Mouse (Mus musculus) v-Abl transformed pro-B cells (cell line): ENCODE results near the gene Pebp1.
"Not testable (repeated sequence)": the region's sequence is repeated elsewhere in the genome, so short reads cannot be mapped to it uniquely, and the experiment has no call there.

ENCODE experiments used
- in situ Hi-C, 2 experiments: fragments of 400-800 bp; cut with MboI; formaldehyde crosslinking; loops; one replicate each; pipeline ENCODE4 v1.15.1; 2025; ENCODE audit not compliant: unreplicated experiment in 2 of 2

Pebp1 gene

GRCm38 (mm10) chr5:117286831-117287822, at the start of gene Pebp1:
Pebp1 (minus strand) TSS chr5:117287625.
- in situ Hi-C loops, result loop anchor here (5.0 to 10.0 kb wide), 3 partner anchors 65 to 1262 kb away; partner anchors contain the start of genes Prkab1 (in 1 of the 2) and Suds3 (in 1 of the 2)

- in situ Hi-C loops, result no loop called here
Observed at GRCm38 (mm10) chr5:117330457-117330856, 43.0 kb upstream of the Pebp1 start.

- in situ Hi-C loops, result loop anchor here in 1 of 2 experiments (10.0 kb wide), 1 partner anchor 168 kb away; no protein-coding TSS in a partner anchor
Observed at GRCm38 (mm10) chr5:117326408-117326807, 39.0 kb upstream of the Pebp1 start.

GRCm38 (mm10) chr5:117323751-117324150, 36.3 kb upstream of the Pebp1 start:
- in situ Hi-C loops, result loop anchor here (10.0 to 25.0 kb wide), 2 partner anchors 171 to 639 kb away; no protein-coding TSS in a partner anchor

DNA sequence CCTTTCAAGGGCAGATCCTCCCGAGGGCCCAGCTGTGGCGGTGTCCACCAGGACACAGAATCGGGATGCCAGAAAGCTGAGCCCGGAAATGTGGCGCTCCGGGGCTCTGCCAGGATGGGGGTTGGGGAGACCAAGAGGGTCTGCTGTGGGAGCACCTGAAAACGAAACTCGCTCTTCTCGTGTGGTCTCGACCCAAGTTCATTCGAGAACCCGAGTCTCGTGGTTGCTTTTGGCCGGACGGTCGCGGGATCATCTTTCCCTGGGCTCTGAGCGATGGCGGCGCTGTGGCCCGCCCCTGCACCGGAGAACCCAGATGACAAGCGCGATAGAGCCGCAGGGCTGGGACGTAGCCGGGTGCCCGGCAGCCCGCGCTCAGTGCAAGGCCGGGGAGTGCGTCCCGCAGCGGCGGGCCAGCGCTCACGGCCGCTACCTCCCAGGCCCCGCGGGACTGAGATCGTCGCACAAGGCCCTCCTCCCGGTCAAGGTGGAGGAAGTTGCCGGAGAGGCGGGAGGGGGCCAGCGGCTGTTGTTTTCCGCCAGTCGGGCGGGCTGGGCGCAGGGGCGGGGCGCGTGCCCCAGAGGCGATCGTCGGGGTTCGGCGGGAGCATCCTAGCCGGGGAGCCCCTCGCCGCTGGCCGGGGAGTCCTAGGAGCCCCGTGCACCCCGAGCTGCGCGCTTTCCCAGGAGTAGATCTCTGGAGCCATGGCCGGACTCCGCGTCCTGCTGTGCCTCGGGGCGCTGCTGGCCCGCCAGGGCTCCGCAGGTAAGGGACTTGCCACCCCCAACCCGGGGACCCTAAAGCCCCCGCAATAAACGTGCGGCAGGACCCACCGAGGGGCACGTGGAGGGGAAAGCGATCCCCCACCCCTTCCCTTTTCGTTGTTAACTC, 31.6 kb upstream of the Pebp1 start, which contains the start of gene Vsig10:
TSS of gene Vsig10 (plus strand) at position 343 of the 889 bp plus-strand sequence.
- in situ Hi-C loops, result loop anchor here in 1 of 2 experiments (25.0 kb wide), 1 partner anchor 643 kb away; no protein-coding TSS in a partner anchor

GRCm38 (mm10) chr5:117314587-117315428, 27.4 kb upstream of the Pebp1 start:
- in situ Hi-C loops, result loop anchor here in 1 of 2 experiments (25.0 kb wide), 1 partner anchor 647 kb away; no protein-coding TSS in a partner anchor

GRCm38 (mm10) chr5:117313909-117314308, 26.5 kb upstream of the Pebp1 start:
- in situ Hi-C loops, result loop anchor here in 1 of 2 experiments (25.0 kb wide), 1 partner anchor 648 kb away; no protein-coding TSS in a partner anchor

- in situ Hi-C loops, result loop anchor here in 1 of 2 experiments (25.0 kb wide), 1 partner anchor 649 kb away; no protein-coding TSS in a partner anchor
Observed at GRCm38 (mm10) chr5:117313420-117313819, 26.0 kb upstream of the Pebp1 start.

GRCm38 (mm10) chr5:117307699-117308098, 20.3 kb upstream of the Pebp1 start:
- in situ Hi-C loops, result loop anchor here (5.0 to 25.0 kb wide), 6 partner anchors 100 to 1273 kb away; partner anchors contain the start of gene Suds3 (in 1 of the 2)

GRCm38 (mm10) chr5:117306826-117307225, 19.4 kb upstream of the Pebp1 start:
- in situ Hi-C loops, result loop anchor here (5.0 to 25.0 kb wide), 6 partner anchors 100 to 1272 kb away; partner anchors contain the start of gene Suds3 (in 1 of the 2)

DNA sequence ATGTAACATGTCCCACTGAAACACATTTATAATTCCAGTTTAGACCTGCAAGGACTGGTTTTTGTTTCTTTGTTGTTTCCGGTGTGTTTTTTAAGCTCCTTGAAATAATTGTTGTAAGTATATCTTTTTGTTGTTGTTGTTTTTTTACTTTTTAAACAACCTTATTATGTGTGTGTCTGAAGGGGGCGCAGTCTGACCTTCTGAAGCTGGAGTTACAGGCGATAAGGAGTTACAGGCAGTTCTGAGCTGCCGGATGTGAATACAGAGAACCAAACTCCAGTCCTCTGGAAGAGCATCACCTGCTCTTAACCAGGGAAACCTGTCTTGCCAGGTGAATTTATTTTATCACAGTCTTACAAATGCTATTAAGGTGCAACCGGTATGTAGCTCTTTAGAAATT, 18.3 kb upstream of the Pebp1 start:
- in situ Hi-C loops, result loop anchor here (5.0 to 25.0 kb wide), 6 partner anchors 102 to 1271 kb away; partner anchors contain the start of gene Suds3 (in 1 of the 2)

GRCm38 (mm10) chr5:117304947-117305346, 17.5 kb upstream of the Pebp1 start:
- in situ Hi-C loops, result loop anchor here (5.0 to 25.0 kb wide), 6 partner anchors 102 to 1270 kb away; partner anchors contain the start of gene Suds3 (in 1 of the 2)

DNA sequence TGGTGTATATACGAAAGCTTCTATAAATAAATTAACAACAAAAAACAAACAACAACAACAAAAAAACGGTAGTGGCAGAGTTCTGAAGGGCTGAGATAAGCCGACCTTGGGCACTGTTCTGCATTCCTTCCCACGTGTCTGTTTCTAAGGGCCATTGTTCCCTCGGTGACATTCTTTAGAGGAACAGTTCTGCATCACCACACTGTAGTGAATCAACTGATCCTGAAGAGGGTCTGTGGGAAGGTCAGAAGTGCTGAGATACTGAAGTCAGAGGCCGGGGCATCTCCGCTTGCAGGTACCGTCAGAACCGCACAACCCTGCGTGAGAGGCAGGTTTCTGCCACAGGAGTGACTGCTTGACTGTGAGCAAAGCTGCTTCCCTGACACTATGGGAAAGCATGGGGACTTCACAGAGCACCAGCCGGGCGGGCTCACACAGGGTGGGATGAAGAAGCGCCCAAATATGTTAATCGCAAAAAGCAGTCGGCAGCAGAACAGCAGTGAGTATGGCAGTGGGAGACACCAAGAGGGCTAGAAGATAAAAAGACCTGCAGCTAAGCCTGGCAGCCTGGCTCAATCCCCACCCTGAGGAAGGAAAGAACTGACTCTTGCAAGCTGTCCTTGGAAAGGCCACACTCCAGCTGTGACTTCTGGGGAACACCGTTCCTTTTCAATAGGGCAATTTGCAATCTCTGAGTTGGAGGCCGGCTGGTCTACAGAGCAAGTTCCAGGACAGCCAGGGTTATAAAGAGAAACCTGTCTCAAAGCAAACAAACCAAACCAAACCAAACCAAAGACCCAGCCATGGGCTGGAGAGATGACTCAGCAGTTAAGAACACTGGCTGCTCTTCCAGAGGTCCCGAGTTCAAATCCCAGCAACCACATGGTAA, 16.5 kb upstream of the Pebp1 start:
- in situ Hi-C loops, result loop anchor here (10.0 to 25.0 kb wide), 3 partner anchors 651 to 1269 kb away; no protein-coding TSS in a partner anchor

DNA sequence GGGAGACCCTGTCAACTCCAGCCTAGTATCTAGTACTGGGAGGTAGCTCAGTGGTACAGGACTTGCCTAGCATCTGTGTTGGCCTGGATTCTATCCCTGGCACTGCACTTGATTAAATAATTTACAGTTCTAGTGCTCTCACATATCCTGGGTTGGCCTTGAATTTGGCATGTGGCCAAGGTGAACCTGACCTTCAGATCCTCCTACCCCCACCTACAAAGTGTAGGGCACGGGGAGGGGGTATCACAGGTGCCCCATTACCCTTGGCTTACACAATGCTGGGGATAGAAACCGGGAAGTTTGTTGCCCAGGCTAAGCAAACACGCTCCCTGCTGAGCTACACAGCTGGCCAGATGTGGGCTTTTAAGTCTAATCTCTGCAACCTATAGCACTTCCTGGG, 15.5 kb upstream of the Pebp1 start:
- in situ Hi-C loops, result loop anchor here (10.0 to 25.0 kb wide), 3 partner anchors 652 to 1268 kb away; no protein-coding TSS in a partner anchor

GRCm38 (mm10) chr5:117295011-117295410, 7.6 kb upstream of the Pebp1 start:
- in situ Hi-C loops, result no loop called here

DNA sequence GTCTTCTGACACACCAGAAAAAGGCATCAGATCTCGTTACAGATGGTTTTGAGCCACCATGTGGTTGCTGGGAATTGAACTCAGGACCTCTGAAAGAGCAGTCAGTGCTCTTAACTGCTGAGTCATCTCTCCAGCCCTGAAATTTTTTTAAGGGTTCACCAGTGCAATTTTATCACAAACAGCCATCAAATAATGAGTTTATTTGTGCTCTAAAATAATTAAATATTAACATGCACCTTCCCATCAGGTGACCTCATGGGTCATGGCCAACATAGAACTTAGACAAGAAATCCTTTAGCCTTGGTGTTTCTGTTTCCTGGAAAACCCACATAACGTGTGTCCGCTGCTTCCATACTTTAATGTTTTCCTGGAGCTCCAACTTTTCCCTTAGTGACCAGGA, 6.4 kb upstream of the Pebp1 start:
- in situ Hi-C loops, result not testable (repeated sequence)

- in situ Hi-C loops, result no loop called here
Observed at GRCm38 (mm10) chr5:117292547-117292946, 5.1 kb upstream of the Pebp1 start.

- in situ Hi-C loops, result no loop called here
Observed at GRCm38 (mm10) chr5:117291312-117291711, 3.9 kb upstream of the Pebp1 start.
